Mouse (Mus musculus) heart, adult 2 months (tissue): ENCODE data around the gene Syde1.

Experiments used
- CTCF ChIP-seq: fragments of 200-600 bp; IDR thresholded peaks from 2 replicates; pipeline ENCODE4 v1.8.1; 2022; ENCODE audit warnings: antibody characterized with exemption, mild to moderate bottlenecking, moderate library complexity
- POLR2A ChIP-seq: fragments of 200-500 bp; IDR thresholded peaks from 2 replicates; pipeline ENCODE4 v1.6.1; 2011; ENCODE audit warnings: mild to moderate bottlenecking, low read depth, low read length, control low read depth; ENCODE audit not compliant: insufficient read depth

- TF ChIP-seq CTCF (no peak), POLR2A (no peak)
Observed at GRCm38 (mm10) chr10:78589291-78589690, 2.5 kb downstream of the Syde1 start.
